Mouse (Mus musculus) intestine, postnatal 0 days (tissue): Measurements from ENCODE around the gene Fam98c. TPM values are rescaled to one million over a fixed set of nuclear protein-coding genes. Genes with fewer than 3 reads are reported as not detected.

ENCODE experiments used
- ATAC-seq: fragments of 200-750 bp; cut with Nextera tagmentation; 2 replicates; pipeline ENCODE4 v1.8.0; 2017; ENCODE audit warnings: mild to moderate bottlenecking, moderate TSS enrichment, moderate library complexity
- H3K27ac ChIP-seq: fragments of 300-500 bp; sonication (generic); 2 replicates; pipeline ENCODE4 v1.5.1; 2014; ENCODE audit warnings: mild to moderate bottlenecking, low read depth, low read length, moderate library complexity
- H3K27me3 ChIP-seq: fragments of 300-500 bp; sonication (generic); replicated peaks from 2 replicates; pipeline ENCODE4 v1.6.1; 2014; ENCODE audit warnings: low read length, mixed read lengths; ENCODE audit not compliant: control insufficient read depth, insufficient read depth
- H3K36me3 ChIP-seq: fragments of 300-500 bp; sonication (generic); 2 replicates; pipeline ENCODE4 v1.6.1; 2014; ENCODE audit warnings: mild to moderate bottlenecking, moderate library complexity; ENCODE audit not compliant: control insufficient read depth, insufficient read depth
- H3K4me1 ChIP-seq: fragments of 300-500 bp; sonication (generic); replicated peaks from 2 replicates; pipeline ENCODE4 v1.6.1; 2014; ENCODE audit warnings: antibody characterized with exemption, low read length, mixed read lengths; ENCODE audit not compliant: control insufficient read depth, insufficient read depth
- H3K4me2 ChIP-seq: fragments of 300-500 bp; sonication (generic); replicated peaks from 2 replicates; pipeline ENCODE4 v1.6.1; 2014; ENCODE audit warnings: low read depth, mild to moderate bottlenecking, moderate library complexity
- H3K4me3 ChIP-seq: fragments of 300-500 bp; sonication (generic); 2 replicates; pipeline ENCODE4 v1.5.1; 2014; ENCODE audit warnings: low read depth, low read length
- H3K9ac ChIP-seq: fragments of 300-500 bp; sonication (generic); 2 replicates; pipeline ENCODE4 v1.6.1; 2014; ENCODE audit warnings: mild to moderate bottlenecking, low read depth, low read length
- H3K9me3 ChIP-seq: fragments of 300-500 bp; sonication (generic); 2 replicates; pipeline ENCODE4 v1.6.1; 2016; ENCODE audit warnings: mixed run types; ENCODE audit not compliant: control insufficient read depth
- CTCF ChIP-seq: sonication (generic); IDR thresholded peaks from 2 replicates; pipeline ENCODE4 v1.5.1; 2016; ENCODE audit warnings: low read depth, mild to moderate bottlenecking, control low read depth, antibody characterized with exemption, moderate library complexity
- WGBS: fragments of 180-500 bp; shearing (Covaris S2); extraction: QIAGEN DNeasy Blood & Tissue Kit; methylation state at CpG from one replicate; pipeline ENCODE4 v1.1.7; 2014; 5-methylcytosine and 5-hydroxymethylcytosine counted together
- polyA plus RNA-seq: library from polyadenylated mRNA; unstranded; fragments of >200 nt; fragmentation: Nextera tagmentation; extraction: Ambion mirVana; gene quantifications from 2 replicates; pipeline ENCODE4 v1.2.1, GENCODE M21; 2015

Gene Fam98c
- polyA plus RNA-seq, 1 experiment from 2014 or later, result 75.9 TPM

DNA sequence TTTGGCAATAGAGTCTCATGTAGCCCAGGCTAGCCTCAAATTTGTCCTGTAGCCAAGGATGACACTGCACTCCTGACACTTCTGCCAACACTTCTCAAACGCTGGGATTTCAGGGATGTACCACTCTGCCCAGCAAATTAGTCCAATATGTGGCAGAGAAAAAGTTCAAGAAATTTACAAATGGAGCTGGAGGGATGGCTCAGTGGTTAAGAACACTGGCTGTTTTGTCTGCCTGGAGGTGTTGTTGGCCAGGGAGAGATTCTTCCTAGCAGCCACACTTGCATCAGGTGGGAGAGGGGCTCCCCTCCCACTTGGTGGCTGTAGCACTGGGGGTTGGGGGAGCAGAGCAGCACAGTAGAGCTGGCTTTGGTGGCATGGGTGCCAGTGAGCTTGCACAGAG lies 36.5 kb downstream of the Fam98c start:
- no peaks in the 10 kb centered on the region for H3K27me3 ChIP-seq
- no peaks in the 10 kb centered on the region for H3K4me1 ChIP-seq
- H3K9ac ChIP-seq, result no peak overlapping the region
- 77% methylated on average over 1 of the region's 1 CpGs for WGBS
- no peak overlapping the region for H3K4me2 ChIP-seq
- no peak for TF ChIP-seq CTCF
- no peaks in the 10 kb centered on the region for H3K9me3 ChIP-seq
- H3K4me3 ChIP-seq, result no peak overlapping the region
- no peaks in the 10 kb centered on the region for H3K36me3 ChIP-seq
- H3K27ac ChIP-seq, result no peak overlapping the region
- no peak for ATAC-seq

- Histone ChIP-seq H3K9ac (no peak overlapping the region), H3K27ac (no peak overlapping the region)
- 22% methylated on average over 18 of the region's 18 CpGs for WGBS
Observed at GRCm38 (mm10) chr7:29118142-29118851, 37.7 kb downstream of the Fam98c start.

DNA sequence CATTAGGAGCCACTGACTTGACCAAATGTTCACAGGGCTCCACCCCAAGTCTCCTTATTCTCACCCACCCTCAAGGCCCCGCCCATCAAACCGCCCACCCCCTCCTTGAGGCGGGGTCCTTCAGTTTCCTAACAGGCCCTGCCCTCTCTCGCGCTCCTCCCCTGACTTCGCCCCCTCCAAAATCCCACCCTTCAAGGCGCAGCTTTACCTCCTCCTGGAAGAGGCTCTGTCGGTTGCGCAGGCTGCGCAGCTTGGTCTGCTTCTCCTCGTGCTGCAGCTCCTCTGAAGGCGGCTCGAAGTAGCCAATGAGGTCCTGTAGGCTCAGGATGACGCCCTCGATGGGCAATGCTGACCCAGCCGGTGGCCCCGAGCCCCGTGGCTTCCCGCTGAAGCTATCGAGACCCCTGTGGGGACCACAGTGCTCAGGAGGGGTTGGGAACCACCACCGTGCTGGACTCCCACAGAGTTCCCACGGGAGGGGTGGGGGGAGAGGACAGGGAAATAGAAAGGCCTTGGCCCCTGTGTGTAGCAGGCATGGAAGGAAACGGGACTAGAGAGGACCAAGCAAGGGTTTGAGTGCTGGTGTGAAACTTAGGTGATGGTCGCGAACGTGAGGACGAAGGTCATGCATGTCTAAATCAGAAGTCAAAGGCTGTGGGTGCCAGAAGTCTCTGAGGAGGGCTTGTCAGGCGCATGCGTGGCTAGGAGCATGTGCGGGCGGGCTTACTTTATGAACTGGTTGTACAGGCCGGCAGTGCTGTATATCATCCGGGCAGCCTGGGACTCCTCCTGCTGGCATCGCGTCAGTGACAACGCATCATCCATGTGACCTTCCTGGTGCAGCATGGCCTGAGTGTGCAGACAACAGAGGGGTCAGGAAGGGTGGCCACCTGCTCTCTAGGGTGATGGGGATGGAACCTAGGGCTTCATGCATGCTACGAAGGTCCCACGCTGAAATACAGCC lies 46.8 kb downstream of the Fam98c start:
- Histone ChIP-seq H3K4me3 (no peak overlapping the region), H3K27me3 (no peaks in the 10 kb centered on the region), H3K9ac (no peak overlapping the region), H3K4me1 (no peaks in the 10 kb centered on the region), H3K9me3 (no peaks in the 10 kb centered on the region), H3K36me3 (no peaks in the 10 kb centered on the region), H3K27ac (no peak overlapping the region), H3K4me2 (peak overlapping the region; percentile 33)
- WGBS, result 32% methylated on average over 38 of the region's 38 CpGs
- no peak for ATAC-seq
- TF ChIP-seq CTCF, result no peak

More at GRCm38 (mm10) chr7:29118142-29118851, 37.7 kb downstream of the Fam98c start:
- no peak for ATAC-seq
- no peaks in the 10 kb centered on the region for H3K36me3 ChIP-seq
- no peak overlapping the region for H3K4me2 ChIP-seq
- no peaks in the 10 kb centered on the region for H3K27me3 ChIP-seq
- no peaks in the 10 kb centered on the region for H3K9me3 ChIP-seq
- no peak for TF ChIP-seq CTCF
- no peaks in the 10 kb centered on the region for H3K4me1 ChIP-seq
- H3K4me3 ChIP-seq, result no peak overlapping the region

Other genes starting within 250 kb of the Fam98c start
- 293 and 319 TPM in 2 replicates for gene Actn4, start 193.9 kb downstream of the Fam98c start, polyA plus RNA-seq
- 282 and 286 TPM in 2 replicates for gene Eif3k, start 174.4 kb downstream of the Fam98c start, polyA plus RNA-seq
- 1.5 and 1.6 TPM in 2 replicates for gene Map4k1, start 174.2 kb downstream of the Fam98c start, polyA plus RNA-seq
- 0.43 and 0.63 TPM in 2 replicates for gene Ryr1, start 31.1 kb downstream of the Fam98c start, polyA plus RNA-seq
- gene Rasgrp4, start 21.4 kb downstream of the Fam98c start, polyA plus RNA-seq, result 0.21 and 0.29 TPM in 2 replicates
- 0.27 and 0.34 TPM in 2 replicates for gene Ggn, start 14.0 kb upstream of the Fam98c start, polyA plus RNA-seq
- gene Spred3, start 14.2 kb upstream of the Fam98c start, polyA plus RNA-seq, result 0.52 and 0.93 TPM in 2 replicates
- gene Psmd8, start 24.5 kb upstream of the Fam98c start, polyA plus RNA-seq, result 205 and 209 TPM in 2 replicates
- 0.21 and 0.22 TPM in 2 replicates for gene Catsperg1, start 57.8 kb upstream of the Fam98c start, polyA plus RNA-seq
- gene Kcnk6, start 76.3 kb upstream of the Fam98c start, polyA plus RNA-seq, result 1.5 and 1.8 TPM in 2 replicates
- 40.6 and 41.7 TPM in 2 replicates for gene Yif1b, start 82.1 kb upstream of the Fam98c start, polyA plus RNA-seq
- 836 and 862 TPM in 2 replicates for gene 2200002D01Rik, start 92.2 kb upstream of the Fam98c start, polyA plus RNA-seq
- 685 and 722 TPM in 2 replicates for gene Spint2, start 125.7 kb upstream of the Fam98c start, polyA plus RNA-seq
- gene Ppp1r14a, start 133.1 kb upstream of the Fam98c start, polyA plus RNA-seq, result 35.2 and 37.0 TPM in 2 replicates
- gene Dpf1, start 147.7 kb upstream of the Fam98c start, polyA plus RNA-seq, result 1.7 TPM in 2 replicates